Mouse (Mus musculus) myocyte (in vitro differentiated cells): ENCODE measurements around the gene Spdye4a.

Experiments used
- E2F4 ChIP-seq: IDR thresholded peaks from one replicate; pipeline ENCODE4 v1.6.1; 2011; ENCODE audit warnings: mild to moderate bottlenecking, control low read depth, moderate library complexity; ENCODE audit not compliant: insufficient read depth
- POLR2A ChIP-seq: IDR thresholded peaks from one replicate; pipeline ENCODE4 v1.6.1; 2011; ENCODE audit warnings: low read depth, mild to moderate bottlenecking, control low read depth, moderate library complexity; ENCODE audit not compliant: insufficient read length

- TF ChIP-seq POLR2A (no peak), E2F4 (no peak)
These were observed 27.9 kb upstream of the Spdye4a start for GRCm38 (mm10) chr5:143254487-143255130.
